Mouse (Mus musculus): ENCODE results near the gene Unc13a.

Gene Unc13a

GRCm38 (mm10) chr8:71619786-71620185, 51.8 kb downstream of the Unc13a start:
- no peak for DNase-seq

- DNase-seq = peak in 1 of 2 experiments; percentile 53
Observed at GRCm38 (mm10) chr8:71613418-71613817, 58.1 kb downstream of the Unc13a start.

- no peak for DNase-seq
Observed at GRCm38 (mm10) chr8:71612141-71612540, 59.4 kb downstream of the Unc13a start.

- peak; percentile 99 for DNase-seq
Observed at GRCm38 (mm10) chr8:71610822-71611651, 60.5 kb downstream of the Unc13a start, which contains the start of gene Colgalt1. Colgalt1 (plus strand) TSS chr8:71610998.

GRCm38 (mm10) chr8:71604021-71604420, 67.5 kb downstream of the Unc13a start:
- DNase-seq = no peak

GRCm38 (mm10) chr8:71602666-71603334, 68.8 kb downstream of the Unc13a start:
- DNase-seq = peak; percentile 95 to 96

- no peak for DNase-seq
Observed at GRCm38 (mm10) chr8:71601939-71602665, 69.5 kb downstream of the Unc13a start.

- no peak for DNase-seq
Observed at GRCm38 (mm10) chr8:71598841-71599240, 72.7 kb downstream of the Unc13a start.

GRCm38 (mm10) chr8:71598375-71598774, 73.2 kb downstream of the Unc13a start:
- DNase-seq = no peak

GRCm38 (mm10) chr8:71597451-71597850, 74.1 kb downstream of the Unc13a start, which contains the start of gene Fam129c:
Fam129c (plus strand) TSS chr8:71597648.
- no peak for DNase-seq

GRCm38 (mm10) chr8:71596798-71597197, 74.8 kb downstream of the Unc13a start:
- peak in 1 of 2 experiments; percentile 47 for DNase-seq

GRCm38 (mm10) chr8:71596384-71596783, 75.2 kb downstream of the Unc13a start:
- DNase-seq = no peak

- DNase-seq = peak; percentile 82 to 87
Observed at GRCm38 (mm10) chr8:71595862-71596261, 75.7 kb downstream of the Unc13a start.

GRCm38 (mm10) chr8:71594324-71594722, 77.2 kb downstream of the Unc13a start:
- no peak for DNase-seq

GRCm38 (mm10) chr8:71593556-71594323, 77.8 kb downstream of the Unc13a start:
- DNase-seq = no peak

GRCm38 (mm10) chr8:71592374-71593170, 79.0 kb downstream of the Unc13a start:
- peak; percentile 71 to 79 for DNase-seq

GRCm38 (mm10) chr8:71591471-71592373, 79.8 kb downstream of the Unc13a start, which contains the start of gene Pgls:
Pgls (plus strand) TSS chr8:71592176.
- DNase-seq = peak; percentile 95

GRCm38 (mm10) chr8:71591017-71591416, 80.5 kb downstream of the Unc13a start:
- no peak for DNase-seq

GRCm38 (mm10) chr8:71588762-71589161, 82.8 kb downstream of the Unc13a start:
- DNase-seq = no peak

GRCm38 (mm10) chr8:71586891-71587290, 84.7 kb downstream of the Unc13a start:
- no peak for DNase-seq

All from lung, adult 18-20 months (tissue).